Mouse (Mus musculus) hindbrain, embryonic 11.5 days (tissue): ENCODE results near the gene Cdrt4. TPM values are rescaled to one million over a fixed set of nuclear protein-coding genes. Genes with fewer than 3 reads are reported as not detected.

Experiments
- ATAC-seq: fragments of 200-750 bp; cut with Nextera tagmentation; 2 replicates; pipeline ENCODE4 v1.8.0; 2017; ENCODE audit warnings: mild to moderate bottlenecking, moderate TSS enrichment, moderate library complexity; ENCODE audit not compliant: low FRiP score
- DNase-seq: peaks from one replicate; pipeline ENCODE4 v3.0.0-alpha.2; 2015; ENCODE audit warnings: low spot score
- H3K27ac ChIP-seq: fragments of 300-500 bp; sonication (generic); 2 replicates; pipeline ENCODE4 v1.5.1; 2014; ENCODE audit warnings: mild to moderate bottlenecking, low read depth, low read length
- H3K27me3 ChIP-seq: fragments of 300-500 bp; sonication (generic); 2 replicates; pipeline ENCODE4 v1.6.1; 2014; ENCODE audit warnings: mild to moderate bottlenecking, low read length, moderate library complexity, mixed read lengths; ENCODE audit not compliant: control insufficient read depth, insufficient read depth
- H3K36me3 ChIP-seq: fragments of 300-500 bp; sonication (generic); 2 replicates; pipeline ENCODE4 v1.6.1; 2014; ENCODE audit warnings: mild to moderate bottlenecking, low read length, moderate library complexity, mixed read lengths; ENCODE audit not compliant: control insufficient read depth, insufficient read depth
- H3K4me1 ChIP-seq: fragments of 300-500 bp; sonication (generic); replicated peaks from 2 replicates; pipeline ENCODE4 v1.6.1; 2014; ENCODE audit warnings: low read length, mixed read lengths; ENCODE audit not compliant: control insufficient read depth, insufficient read depth
- H3K4me2 ChIP-seq: fragments of 300-500 bp; sonication (generic); replicated peaks from 2 replicates; pipeline ENCODE4 v1.6.1; 2014; ENCODE audit warnings: mild to moderate bottlenecking, low read depth, low read length
- H3K4me3 ChIP-seq: fragments of 300-500 bp; sonication (generic); 2 replicates; pipeline ENCODE4 v1.5.1; 2014; ENCODE audit warnings: low read depth, low read length
- H3K9ac ChIP-seq: fragments of 300-500 bp; sonication (generic); 2 replicates; pipeline ENCODE4 v1.6.1; 2014; ENCODE audit warnings: low read depth, low read length
- H3K9me3 ChIP-seq: fragments of 300-500 bp; sonication (generic); 2 replicates; pipeline ENCODE4 v1.6.1; 2016; ENCODE audit warnings: low read length; ENCODE audit not compliant: control insufficient read depth
- WGBS: fragments of 180-500 bp; shearing (Covaris S2); extraction: QIAGEN DNeasy Blood & Tissue Kit; methylation state at CpG from one replicate; pipeline ENCODE4 v1.1.7; 2014; 5-methylcytosine and 5-hydroxymethylcytosine counted together
- polyA plus RNA-seq: library from polyadenylated mRNA; unstranded; fragments of >200 nt; fragmentation: Nextera tagmentation; extraction: Ambion mirVana; gene quantifications from 2 replicates; pipeline ENCODE4 v1.2.1, GENCODE M21; 2014

Cdrt4 gene
- polyA plus RNA-seq, 1 experiment from 2014 or later: not detected

DNA sequence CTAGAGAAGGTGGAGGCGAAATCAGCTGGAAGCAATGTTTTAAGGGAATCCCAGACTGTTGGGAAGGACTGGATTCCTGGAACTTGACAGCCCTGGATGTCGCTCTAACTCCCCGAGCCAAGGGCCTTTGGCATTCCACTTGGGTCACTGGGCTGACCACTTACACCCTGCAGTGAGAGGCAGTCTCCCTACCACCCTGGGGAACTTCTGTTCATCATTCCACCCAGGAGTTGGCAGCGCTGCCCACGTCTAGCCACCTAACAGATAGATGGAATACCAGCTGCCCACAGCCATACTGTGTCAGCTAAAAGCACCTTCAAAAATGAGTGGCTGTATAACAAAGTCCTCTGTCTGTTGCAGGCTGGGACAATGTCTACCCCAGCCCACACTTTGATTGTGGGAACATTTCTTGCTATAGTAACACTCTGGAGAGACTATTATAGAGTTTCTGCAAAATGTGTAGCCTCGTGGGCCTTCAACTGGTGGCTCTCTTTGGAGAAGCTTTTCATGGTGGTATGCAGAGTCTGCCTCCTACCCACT is 67.2 kb downstream of the Cdrt4 start:
- WGBS: 76% methylated on average over 6 of the region's 6 CpGs
- no peak overlapping the region for H3K4me3 ChIP-seq
- no peak overlapping the region for H3K27ac ChIP-seq
- H3K9me3 ChIP-seq: no peaks in the 10 kb centered on the region
- no peaks in the 10 kb centered on the region for H3K4me1 ChIP-seq
- H3K4me2 ChIP-seq: no peak overlapping the region
- ATAC-seq: no peak
- no peak for DNase-seq
- H3K27me3 ChIP-seq: no peaks in the 10 kb centered on the region
- H3K9ac ChIP-seq: no peak overlapping the region
- no peaks in the 10 kb centered on the region for H3K36me3 ChIP-seq

DNA sequence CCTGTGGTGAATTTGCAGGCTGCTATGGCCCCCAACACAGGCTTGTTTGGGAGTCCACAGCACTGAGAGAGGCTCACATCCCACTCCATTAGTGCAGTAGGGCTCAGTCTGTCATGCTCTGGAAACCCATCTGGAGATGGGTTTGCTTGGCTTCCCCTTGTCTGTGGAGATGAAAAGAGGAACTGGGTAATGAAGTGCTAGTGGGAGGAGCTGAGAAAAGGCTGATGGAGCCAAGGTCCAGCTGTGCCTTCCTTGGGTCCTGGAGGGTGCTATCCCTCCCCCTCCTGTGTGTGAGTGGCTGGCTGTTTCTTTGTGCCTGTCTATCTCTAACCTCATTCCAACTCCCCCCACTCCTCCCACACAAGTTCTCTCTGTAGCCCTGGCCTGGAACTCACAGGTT is 69.6 kb downstream of the Cdrt4 start:
- DNase-seq (no peak), ATAC-seq (no peak)
- Histone ChIP-seq H3K27me3 (no peaks in the 10 kb centered on the region), H3K4me1 (no peaks in the 10 kb centered on the region), H3K9ac (no peak overlapping the region), H3K4me3 (no peak overlapping the region), H3K36me3 (no peaks in the 10 kb centered on the region), H3K4me2 (no peak overlapping the region), H3K27ac (no peak overlapping the region), H3K9me3 (no peaks in the 10 kb centered on the region)

- Histone ChIP-seq H3K4me2 (no peak overlapping the region), H3K27me3 (no peaks in the 10 kb centered on the region)
Measured at GRCm38 (mm10) chr11:63021141-63021806, 70.3 kb downstream of the Cdrt4 start.

GRCm38 (mm10) chr11:63023461-63023860 is 72.5 kb downstream of the Cdrt4 start:
- Histone ChIP-seq H3K36me3 (no peaks in the 10 kb centered on the region), H3K9ac (no peak overlapping the region), H3K4me3 (no peak overlapping the region), H3K4me1 (no peaks in the 10 kb centered on the region), H3K9me3 (no peaks in the 10 kb centered on the region), H3K27me3 (no peaks in the 10 kb centered on the region), H3K27ac (no peak overlapping the region), H3K4me2 (no peak overlapping the region)
- DNase-seq (no peak), ATAC-seq (no peak)
- WGBS: 83% methylated on average over 5 of the region's 5 CpGs

More at GRCm38 (mm10) chr11:63021141-63021806, 70.3 kb downstream of the Cdrt4 start:
- Histone ChIP-seq H3K27ac (no peak overlapping the region), H3K9ac (no peak overlapping the region), H3K9me3 (no peaks in the 10 kb centered on the region), H3K4me1 (no peaks in the 10 kb centered on the region), H3K4me3 (no peak overlapping the region), H3K36me3 (no peaks in the 10 kb centered on the region)
- 76% methylated on average over 5 of the region's 5 CpGs for WGBS
- DNase-seq (no peak), ATAC-seq (no peak)

DNA sequence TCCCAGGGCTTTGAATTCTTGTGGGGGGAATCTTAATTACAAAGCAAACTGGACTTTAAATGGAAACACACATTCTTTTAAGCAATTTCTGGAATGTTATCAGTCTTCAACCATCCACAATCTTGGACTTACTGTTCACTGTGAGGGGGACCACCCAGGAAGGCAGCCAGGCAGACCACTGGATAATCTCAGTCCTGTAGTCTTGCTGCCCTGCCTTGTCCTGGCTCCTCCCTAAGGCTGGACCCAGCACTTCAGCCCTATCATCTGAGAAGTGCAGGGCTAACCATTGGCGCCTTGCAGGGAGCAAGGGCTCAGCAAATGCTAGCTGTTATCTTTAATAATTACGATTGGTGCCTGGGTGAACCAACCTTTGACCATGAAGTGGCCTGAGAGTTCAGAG is 73.1 kb downstream of the Cdrt4 start:
- H3K9ac ChIP-seq: no peak overlapping the region
- H3K9me3 ChIP-seq: no peaks in the 10 kb centered on the region
- H3K27me3 ChIP-seq: no peaks in the 10 kb centered on the region
- no peak for DNase-seq
- WGBS: 70% methylated on average over 2 of the region's 2 CpGs
- ATAC-seq: no peak
- H3K4me2 ChIP-seq: no peak overlapping the region
- no peak overlapping the region for H3K4me3 ChIP-seq
- no peak overlapping the region for H3K27ac ChIP-seq
- H3K36me3 ChIP-seq: no peaks in the 10 kb centered on the region
- no peaks in the 10 kb centered on the region for H3K4me1 ChIP-seq

- H3K4me3 ChIP-seq: no peak overlapping the region
- no peak overlapping the region for H3K9ac ChIP-seq
- no peaks in the 10 kb centered on the region for H3K27me3 ChIP-seq
- 92% methylated on average over 6 of the region's 6 CpGs for WGBS
- no peak overlapping the region for H3K27ac ChIP-seq
- ATAC-seq: no peak
- no peaks in the 10 kb centered on the region for H3K4me1 ChIP-seq
- no peak overlapping the region for H3K4me2 ChIP-seq
- DNase-seq: no peak
- H3K9me3 ChIP-seq: no peaks in the 10 kb centered on the region
- H3K36me3 ChIP-seq: no peaks in the 10 kb centered on the region
Measured at GRCm38 (mm10) chr11:63025476-63025875, 74.5 kb downstream of the Cdrt4 start.

- Histone ChIP-seq H3K27me3 (no peaks in the 10 kb centered on the region), H3K4me3 (no peak overlapping the region), H3K9me3 (no peaks in the 10 kb centered on the region), H3K9ac (no peak overlapping the region), H3K27ac (no peak overlapping the region), H3K36me3 (no peaks in the 10 kb centered on the region), H3K4me1 (no peaks in the 10 kb centered on the region), H3K4me2 (no peak overlapping the region)
- no peak for ATAC-seq
- 87% methylated on average over 9 of the region's 9 CpGs for WGBS
- DNase-seq: no peak
Measured at GRCm38 (mm10) chr11:63026651-63027141, 75.7 kb downstream of the Cdrt4 start.

DNA sequence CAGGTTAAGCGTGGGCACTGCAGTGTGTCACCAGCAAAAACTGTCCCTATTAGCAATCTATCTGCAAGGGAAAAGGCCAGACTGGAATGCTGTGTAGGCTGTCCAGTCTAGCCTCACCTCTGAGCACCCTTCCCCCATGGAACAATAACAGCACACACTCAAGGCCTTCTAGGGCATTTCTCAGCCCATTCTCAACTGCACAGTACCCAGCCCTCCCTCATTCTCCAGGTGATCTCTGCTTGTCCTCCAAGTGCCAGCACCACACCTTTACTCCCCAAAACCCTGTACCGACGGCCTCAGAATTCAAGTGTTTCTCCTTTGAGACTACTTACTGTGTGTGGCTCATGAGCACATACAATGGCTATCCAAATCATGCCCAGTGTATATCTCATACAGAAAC is 77.1 kb downstream of the Cdrt4 start:
- no peaks in the 10 kb centered on the region for H3K9me3 ChIP-seq
- no peak overlapping the region for H3K9ac ChIP-seq
- no peak overlapping the region for H3K4me3 ChIP-seq
- no peak overlapping the region for H3K4me2 ChIP-seq
- ATAC-seq (no peak), DNase-seq (no peak)
- no peaks in the 10 kb centered on the region for H3K36me3 ChIP-seq
- no peaks in the 10 kb centered on the region for H3K4me1 ChIP-seq
- WGBS: 93% methylated on average over 3 of the region's 3 CpGs
- no peaks in the 10 kb centered on the region for H3K27me3 ChIP-seq
- no peak overlapping the region for H3K27ac ChIP-seq

DNA sequence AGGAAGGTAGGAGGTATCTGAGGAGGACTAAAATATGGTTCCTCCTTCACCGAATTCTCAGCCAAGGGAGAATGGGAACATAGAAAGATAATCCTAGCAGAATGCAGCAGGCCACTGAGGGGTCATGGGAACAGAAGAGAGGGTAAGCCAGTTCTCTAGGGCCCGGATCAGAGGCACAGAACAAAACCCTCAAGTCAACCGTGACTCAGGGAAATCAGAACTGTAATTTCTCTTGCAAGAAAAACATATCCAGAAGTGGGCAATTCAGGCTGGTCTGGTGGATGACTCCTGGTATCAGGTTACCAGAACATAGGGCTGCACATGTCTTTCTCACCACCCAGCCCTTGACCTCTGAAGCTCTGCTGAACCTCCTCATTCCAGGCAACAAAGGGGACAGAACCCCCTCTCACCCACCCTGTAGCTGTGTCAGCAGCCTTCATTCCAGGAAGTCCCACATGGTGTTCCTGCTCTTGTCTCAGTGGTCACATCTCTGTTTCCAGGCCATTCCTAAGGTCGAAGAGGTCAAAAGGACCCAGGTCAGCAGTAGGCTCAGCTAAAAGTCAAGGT is 78.2 kb downstream of the Cdrt4 start:
- Histone ChIP-seq H3K27me3 (no peaks in the 10 kb centered on the region), H3K9me3 (no peaks in the 10 kb centered on the region), H3K27ac (no peak overlapping the region), H3K9ac (no peak overlapping the region), H3K4me2 (no peak overlapping the region), H3K4me3 (no peak overlapping the region), H3K4me1 (no peaks in the 10 kb centered on the region), H3K36me3 (no peaks in the 10 kb centered on the region)
- ATAC-seq: no peak
- DNase-seq: no peak
- WGBS: 56% methylated on average over 4 of the region's 4 CpGs
